Mouse (Mus musculus): Measurements from ENCODE around the gene Arsg. TPM values are rescaled to one million over a fixed set of nuclear protein-coding genes. Genes with fewer than 3 reads are reported as not detected.

Gene Arsg
- polyA plus RNA-seq, 1 experiment from 2014 or later = 5.4 TPM

DNA sequence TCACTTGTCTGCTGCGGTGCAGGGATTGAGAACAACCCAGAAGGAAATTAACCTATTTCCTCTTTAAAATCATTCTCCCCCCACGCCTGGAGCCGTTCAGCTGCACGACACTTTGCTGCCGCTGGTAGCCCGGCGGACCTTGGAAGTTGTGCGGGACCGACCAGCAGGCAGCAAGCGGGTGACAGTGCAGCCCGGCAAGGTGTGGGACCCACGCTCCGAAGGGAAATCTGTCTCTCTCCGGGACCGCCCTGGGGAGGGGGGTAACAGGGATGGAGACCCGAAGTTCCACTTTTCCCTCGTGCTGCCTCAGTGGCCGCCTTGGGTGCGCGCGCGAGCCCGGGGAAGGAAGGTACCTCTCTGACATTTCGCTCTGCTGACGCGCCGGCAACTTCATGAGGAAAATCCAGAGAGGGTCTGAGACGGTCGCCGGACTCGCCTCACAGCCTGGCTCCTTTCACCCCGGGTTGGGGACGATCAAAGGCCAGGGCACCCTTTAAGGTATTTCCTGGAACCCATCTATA, 943 bp upstream of the Arsg start:
- under 1% methylated on average over 33 of the region's 33 CpGs for WGBS
- Histone ChIP-seq H3K9me3 (replicated peaks) (no peaks in the 10 kb centered on the region), H3K4me3 (replicated peaks) (peak overlapping the region; percentile 73), H3K4me1 (peaks cover 39% of the 10 kb centered on the region), H3K27ac (peak overlapping the region; percentile 93), H3K36me3 (no peaks in the 10 kb centered on the region), H3K9ac (peak overlapping the region; percentile 94), H3K27me3 (0 out of 2 replicates have a peak, but pooled peaks cover 4% of the 10 kb centered on the region), H3K4me2 (peak overlapping the region; percentile 96)
- 0 out of 2 replicates have a peak, but pooled peaks have one; percentile 6 for ATAC-seq (replicated peaks; ENCODE audit: low FRiP score)

- Histone ChIP-seq H3K4me2 (peak overlapping the region; percentile 96), H3K27me3 (0 out of 2 replicates have a peak, but pooled peaks cover 4% of the 10 kb centered on the region), H3K9me3 (replicated peaks) (no peaks in the 10 kb centered on the region), H3K9ac (peak overlapping the region; percentile 94), H3K36me3 (no peaks in the 10 kb centered on the region), H3K27ac (peak overlapping the region; percentile 93), H3K4me1 (peaks cover 44% of the 10 kb centered on the region), H3K4me3 (replicated peaks) (peak overlapping the region; percentile 73)
- ATAC-seq (replicated peaks; ENCODE audit: low FRiP score) = peak; percentile 40; the same call in 1 of the 2 replicates
- under 1% methylated on average over 12 of the region's 13 CpGs for WGBS
These were observed 378 bp upstream of the Arsg start for GRCm38 (mm10) chr11:109472821-109473170.

DNA sequence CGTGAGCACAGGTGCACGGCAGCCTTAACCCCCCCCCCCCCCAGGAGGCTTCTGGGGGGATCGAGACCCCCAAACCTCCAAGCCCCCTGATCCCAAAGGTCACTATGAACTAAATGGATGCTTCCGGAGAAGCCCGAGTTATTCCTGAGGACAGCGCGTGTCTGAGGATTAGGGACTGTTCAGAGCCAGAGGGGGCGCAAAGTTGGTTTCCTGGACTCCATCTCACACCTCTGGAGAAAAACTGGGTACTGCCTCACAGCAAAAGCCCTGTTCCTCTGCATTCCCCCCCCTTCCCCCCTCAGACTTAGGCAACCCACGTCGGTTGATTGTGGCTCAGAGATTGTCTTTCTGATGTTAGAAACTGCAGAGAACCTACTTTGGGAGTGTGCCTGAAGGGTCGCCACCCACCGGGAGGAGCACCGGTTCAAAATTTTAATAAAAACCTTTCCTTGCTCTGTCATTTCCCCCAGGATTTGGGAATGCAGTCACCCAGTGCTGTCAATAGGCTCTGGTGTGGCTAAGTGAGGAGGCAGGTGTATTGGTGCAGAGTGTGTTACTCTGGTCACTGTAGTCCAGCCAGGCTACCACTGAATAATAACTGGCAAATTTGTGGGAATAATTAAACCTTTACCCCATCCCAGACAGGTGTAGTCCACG, 1.0 kb downstream of the Arsg start:
- Histone ChIP-seq H3K4me1 (peaks cover 50% of the 10 kb centered on the region), H3K27ac (peak overlapping the region; percentile 93), H3K9ac (peak overlapping the region; percentile 94), H3K4me2 (peak overlapping the region; percentile 96), H3K36me3 (no peaks in the 10 kb centered on the region), H3K4me3 (replicated peaks) (peak overlapping the region; percentile 73), H3K27me3 (0 out of 2 replicates have a peak, but pooled peaks cover 4% of the 10 kb centered on the region), H3K9me3 (replicated peaks) (no peaks in the 10 kb centered on the region)
- ATAC-seq (replicated peaks; ENCODE audit: low FRiP score) = peak; percentile 20
- WGBS = 10% methylated on average over 14 of the region's 14 CpGs

GRCm38 (mm10) chr11:109474836-109475235, 1.7 kb downstream of the Arsg start:
- Histone ChIP-seq H3K9ac (no peak overlapping the region), H3K27me3 (0 out of 2 replicates have a peak, but pooled peaks cover 4% of the 10 kb centered on the region), H3K27ac (no peak overlapping the region), H3K4me2 (no peak overlapping the region), H3K4me1 (peaks cover 50% of the 10 kb centered on the region), H3K36me3 (no peaks in the 10 kb centered on the region), H3K9me3 (replicated peaks) (no peaks in the 10 kb centered on the region), H3K4me3 (replicated peaks) (no peak overlapping the region)
- WGBS = 88% methylated on average over 13 of the region's 13 CpGs
- no peak for ATAC-seq (replicated peaks; ENCODE audit: low FRiP score)

DNA sequence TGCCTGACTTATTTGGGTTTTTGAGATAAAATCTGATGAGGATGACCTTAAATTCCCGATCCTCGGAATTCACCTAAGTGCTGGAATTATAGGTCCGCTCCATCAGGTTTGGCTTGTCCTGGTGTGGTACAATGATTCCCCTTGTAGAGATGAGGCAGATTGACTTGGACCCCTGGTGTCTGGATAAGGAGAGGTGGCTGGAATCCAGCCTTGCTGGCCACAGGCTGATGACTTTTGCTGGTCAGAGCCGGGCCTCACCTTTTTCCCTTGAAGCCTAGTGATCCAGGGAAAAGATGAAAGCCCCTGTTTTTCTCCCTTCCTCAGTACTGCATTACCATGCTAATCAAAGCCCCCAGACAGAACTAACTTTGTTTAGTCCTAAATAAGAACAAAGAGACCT, 2.5 kb downstream of the Arsg start:
- H3K36me3 ChIP-seq = no peaks in the 10 kb centered on the region
- WGBS = 68% methylated on average over 4 of the region's 4 CpGs
- 0 out of 2 replicates have a peak, but pooled peaks cover 4% of the 10 kb centered on the region for H3K27me3 ChIP-seq
- no peak overlapping the region for H3K4me2 ChIP-seq
- H3K4me3 ChIP-seq (replicated peaks) = no peak overlapping the region
- H3K9ac ChIP-seq = no peak overlapping the region
- ATAC-seq (replicated peaks; ENCODE audit: low FRiP score) = no peak
- H3K4me1 ChIP-seq = peaks cover 44% of the 10 kb centered on the region
- no peaks in the 10 kb centered on the region for H3K9me3 ChIP-seq (replicated peaks)
- 0 out of 2 replicates have a peak overlapping the region, but pooled peaks have one; percentile 18 for H3K27ac ChIP-seq

- Histone ChIP-seq H3K9ac (no peak overlapping the region), H3K4me3 (replicated peaks) (no peak overlapping the region), H3K4me1 (peaks cover 39% of the 10 kb centered on the region), H3K4me2 (no peak overlapping the region), H3K9me3 (replicated peaks) (no peaks in the 10 kb centered on the region), H3K27me3 (0 out of 2 replicates have a peak, but pooled peaks cover 4% of the 10 kb centered on the region), H3K27ac (no peak overlapping the region), H3K36me3 (no peaks in the 10 kb centered on the region)
- WGBS = 64% methylated on average over 2 of the region's 2 CpGs
- ATAC-seq (replicated peaks; ENCODE audit: low FRiP score) = no peak
These were observed 3.1 kb downstream of the Arsg start for GRCm38 (mm10) chr11:109476241-109476640.

GRCm38 (mm10) chr11:109476653-109477052, 3.5 kb downstream of the Arsg start:
- ATAC-seq (replicated peaks; ENCODE audit: low FRiP score) = no peak
- Histone ChIP-seq H3K27me3 (0 out of 2 replicates have a peak, but pooled peaks cover 4% of the 10 kb centered on the region), H3K36me3 (no peaks in the 10 kb centered on the region), H3K4me1 (peaks cover 35% of the 10 kb centered on the region), H3K9me3 (replicated peaks) (no peaks in the 10 kb centered on the region), H3K27ac (no peak overlapping the region), H3K4me2 (no peak overlapping the region), H3K4me3 (replicated peaks) (no peak overlapping the region), H3K9ac (no peak overlapping the region)
- 44% methylated on average over 6 of the region's 6 CpGs for WGBS

- WGBS = 37% methylated on average over 16 of the region's 16 CpGs
- ATAC-seq (replicated peaks; ENCODE audit: low FRiP score) = no peak
- H3K4me2 ChIP-seq = no peak overlapping the region
- H3K4me3 ChIP-seq (replicated peaks) = no peak overlapping the region
- H3K36me3 ChIP-seq = no peaks in the 10 kb centered on the region
- 0 out of 2 replicates have a peak, but pooled peaks cover 4% of the 10 kb centered on the region for H3K27me3 ChIP-seq
- H3K27ac ChIP-seq = no peak overlapping the region
- H3K9me3 ChIP-seq (replicated peaks) = no peaks in the 10 kb centered on the region
- H3K9ac ChIP-seq = no peak overlapping the region
- H3K4me1 ChIP-seq = peaks cover 26% of the 10 kb centered on the region
These were observed 4.6 kb downstream of the Arsg start for GRCm38 (mm10) chr11:109477606-109478380.

GRCm38 (mm10) chr11:109479575-109480285, 6.6 kb downstream of the Arsg start:
- Histone ChIP-seq H3K4me1 (peaks cover 20% of the 10 kb centered on the region), H3K36me3 (no peaks in the 10 kb centered on the region), H3K9ac (no peak overlapping the region), H3K27ac (no peak overlapping the region), H3K4me2 (no peak overlapping the region), H3K27me3 (0 out of 2 replicates have a peak, but pooled peaks cover 4% of the 10 kb centered on the region), H3K9me3 (replicated peaks) (no peaks in the 10 kb centered on the region), H3K4me3 (replicated peaks) (no peak overlapping the region)
- WGBS = 71% methylated on average over 15 of the region's 16 CpGs
- no peak for ATAC-seq (replicated peaks; ENCODE audit: low FRiP score)

DNA sequence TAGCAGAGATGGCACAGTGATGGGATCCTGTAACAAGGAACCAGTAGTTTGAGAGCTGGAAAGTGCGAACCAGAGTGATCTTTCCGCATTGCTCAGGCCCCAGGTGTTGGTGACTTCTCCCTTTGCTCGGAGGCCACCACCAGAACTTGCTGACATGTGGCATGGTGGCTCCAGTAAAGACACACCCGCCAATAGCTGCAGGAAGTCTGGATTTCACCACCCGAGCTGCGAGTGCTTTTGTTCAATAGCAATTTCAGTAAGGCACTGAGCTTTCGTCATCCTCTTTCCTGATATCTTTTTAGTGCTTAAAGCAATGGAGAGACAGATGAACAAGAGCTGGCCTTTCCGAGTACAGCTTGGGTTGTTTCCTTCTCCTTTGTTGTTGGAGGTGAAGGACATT, 7.3 kb downstream of the Arsg start:
- 82% methylated on average over 8 of the region's 8 CpGs for WGBS

GRCm38 (mm10) chr11:109485398-109486045, 12.3 kb downstream of the Arsg start:
- H3K27ac ChIP-seq = no peak overlapping the region
- WGBS = 62% methylated on average over 15 of the region's 15 CpGs
- H3K4me3 ChIP-seq (replicated peaks) = no peak overlapping the region
- H3K9ac ChIP-seq = no peak overlapping the region
- 0 out of 2 replicates have a peak, but pooled peaks have one; percentile 56 for ATAC-seq (replicated peaks; ENCODE audit: low FRiP score)
- H3K4me1 ChIP-seq = 0 out of 2 replicates have a peak, but pooled peaks cover 7% of the 10 kb centered on the region
- no peak overlapping the region for H3K4me2 ChIP-seq
- no peaks in the 10 kb centered on the region for H3K9me3 ChIP-seq (replicated peaks)
- no peaks in the 10 kb centered on the region for H3K36me3 ChIP-seq
- no peaks in the 10 kb centered on the region for H3K27me3 ChIP-seq

More for the DNA sequence above, 7.3 kb downstream of the Arsg start:
- Histone ChIP-seq H3K9ac (no peak overlapping the region), H3K9me3 (replicated peaks) (no peaks in the 10 kb centered on the region), H3K27me3 (0 out of 2 replicates have a peak, but pooled peaks cover 4% of the 10 kb centered on the region), H3K4me1 (peaks cover 22% of the 10 kb centered on the region), H3K36me3 (no peaks in the 10 kb centered on the region), H3K27ac (no peak overlapping the region), H3K4me3 (replicated peaks) (no peak overlapping the region), H3K4me2 (no peak overlapping the region)
- no peak for ATAC-seq (replicated peaks; ENCODE audit: low FRiP score)
